Mouse (Mus musculus): ENCODE measurements around the gene Cask. TPM values are rescaled to one million over a fixed set of nuclear protein-coding genes. Genes with fewer than 3 reads are reported as not detected.

Gene Cask
- total RNA-seq, 2 experiments from 2014 or later, result 9.0 to 15.0 TPM

DNA sequence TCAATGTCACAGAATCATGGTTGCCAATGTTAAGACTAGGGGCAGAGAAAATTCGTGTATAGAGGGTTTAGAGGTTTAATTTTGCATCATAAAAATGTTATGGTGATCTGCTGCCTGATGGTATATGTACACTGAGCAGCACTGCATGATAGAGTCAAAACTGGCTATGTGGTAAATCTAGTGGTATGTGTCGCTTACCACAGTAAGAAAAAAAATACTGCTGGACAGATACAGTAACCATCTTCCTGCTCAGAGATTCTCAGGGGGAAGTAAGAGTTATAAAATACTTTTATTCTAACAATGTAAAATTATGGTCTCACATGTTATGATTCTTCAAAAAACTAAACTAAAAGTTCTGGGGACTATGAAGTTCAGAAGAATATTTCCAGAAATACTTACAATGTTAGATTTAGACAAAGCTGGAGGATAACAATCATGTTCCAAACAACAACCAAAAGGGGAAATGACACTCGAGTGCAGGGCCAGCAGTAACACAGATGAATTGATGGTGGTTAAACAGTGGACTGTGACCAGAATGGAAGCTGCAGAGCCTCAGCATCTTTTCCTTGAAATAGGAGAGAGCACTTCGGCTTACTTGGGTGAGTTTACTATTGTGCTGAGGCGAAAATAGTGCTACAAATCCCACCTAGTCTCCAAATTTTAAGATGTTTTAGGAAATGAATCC lies 219.4 kb downstream of the Cask start, which contains the start of gene Gpr34:
Gene Gpr34 (plus strand): TSS at position 491 of the 685 bp plus-strand sequence.
- DNase-seq, result no peak

DNA sequence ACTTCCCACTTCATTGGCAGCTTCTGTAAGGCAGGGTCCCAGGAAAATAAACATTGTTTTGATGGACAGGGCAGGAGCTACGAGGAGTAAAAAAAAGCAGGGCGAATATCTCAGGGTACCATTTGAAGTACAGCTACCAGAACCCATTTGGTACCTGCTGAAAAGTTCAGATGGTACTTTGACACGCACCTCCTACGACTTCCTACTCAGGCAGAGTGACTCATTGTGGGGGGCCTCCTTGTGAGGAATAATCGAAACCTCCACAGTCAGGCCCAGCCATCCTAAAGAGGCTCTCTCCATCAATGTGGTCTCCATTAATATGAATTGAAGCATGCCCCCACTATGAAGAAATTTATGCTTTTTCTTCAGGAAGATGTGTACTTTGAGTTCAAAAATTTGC lies 228.5 kb downstream of the Cask start:
- DNase-seq, result no peak

DNA sequence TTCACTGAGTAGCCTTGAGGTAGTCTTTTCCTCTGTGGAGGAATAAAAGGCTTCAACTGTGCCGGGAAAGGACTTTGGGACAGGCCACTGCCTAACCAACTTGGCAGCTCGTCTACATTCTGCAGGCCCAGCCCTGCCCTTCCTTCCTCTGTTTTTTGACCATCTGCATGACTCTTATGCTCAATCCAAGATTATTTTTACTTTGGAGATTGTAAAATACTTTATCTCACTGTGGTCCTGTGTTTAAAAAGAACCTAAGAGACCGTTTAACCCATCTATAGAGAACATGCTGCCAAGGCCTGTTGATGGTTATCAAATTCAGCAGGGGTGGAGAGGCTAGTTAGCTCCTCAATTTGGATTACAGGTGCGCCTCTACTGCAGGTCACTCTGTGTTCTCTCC lies 229.7 kb downstream of the Cask start:
- DNase-seq, result peak; percentile 33

GRCm38 (mm10) chrX:13618476-13618875 lies 232.7 kb downstream of the Cask start:
- DNase-seq, result no peak

- no peak for DNase-seq
Observed at GRCm38 (mm10) chrX:13617294-13617693, 233.9 kb downstream of the Cask start.

GRCm38 (mm10) chrX:13616726-13617125 lies 234.4 kb downstream of the Cask start:
- DNase-seq, result no peak

- DNase-seq, result no peak
Observed at GRCm38 (mm10) chrX:13612115-13612514, 239.1 kb downstream of the Cask start.

GRCm38 (mm10) chrX:13611114-13611513 lies 240.1 kb downstream of the Cask start:
- DNase-seq, result no peak

DNA sequence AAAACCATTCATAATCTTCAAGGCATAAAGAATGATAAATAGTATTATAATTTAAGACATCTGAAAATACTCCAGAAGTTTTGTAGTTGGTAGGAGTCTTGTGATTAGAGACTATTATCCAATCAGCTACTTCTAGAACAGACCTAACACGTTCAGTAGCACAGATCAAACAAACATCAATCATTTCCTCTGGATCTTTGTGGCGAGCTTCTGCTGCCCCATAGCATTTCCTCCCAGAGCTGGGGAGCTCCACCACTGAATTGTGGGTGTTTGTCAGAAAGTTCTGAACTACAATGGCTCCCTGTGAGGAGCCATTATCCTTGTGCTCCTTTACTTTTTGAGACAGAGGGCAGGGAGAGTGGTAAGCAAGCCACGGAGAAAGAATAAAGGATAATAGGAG lies 243.4 kb downstream of the Cask start:
- no peak for DNase-seq

DNA sequence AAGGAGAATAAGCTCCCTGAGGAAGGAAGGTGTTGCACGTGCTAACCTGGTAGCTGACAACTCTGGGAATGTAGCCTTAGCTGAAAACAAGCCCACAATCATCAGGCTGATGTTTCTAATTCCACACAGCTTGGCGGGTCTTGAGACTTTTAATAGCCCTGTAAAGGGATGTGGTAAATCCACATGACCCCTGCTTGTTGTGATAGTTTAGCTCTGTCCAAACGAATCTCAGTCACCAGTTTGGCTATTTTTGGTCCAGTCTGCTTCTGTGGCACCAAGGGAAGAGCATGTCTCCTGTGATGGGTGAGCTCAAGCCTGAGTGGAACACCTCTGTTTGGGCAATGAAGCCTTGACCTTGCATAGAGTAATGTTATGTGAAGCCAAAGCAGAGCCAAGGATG lies 244.4 kb downstream of the Cask start:
- DNase-seq, result no peak

GRCm38 (mm10) chrX:13599966-13600365 lies 251.2 kb downstream of the Cask start:
- no peak for DNase-seq

- DNase-seq, result no peak
Observed at GRCm38 (mm10) chrX:13599373-13599772, 251.8 kb downstream of the Cask start.

GRCm38 (mm10) chrX:13577647-13578046 lies 273.5 kb downstream of the Cask start:
- no peak for DNase-seq

- peak; percentile 26 for DNase-seq
Observed at GRCm38 (mm10) chrX:13576606-13577005, 274.6 kb downstream of the Cask start.

- DNase-seq, result peak; percentile 40
Observed at GRCm38 (mm10) chrX:13574872-13575271, 276.3 kb downstream of the Cask start.

GRCm38 (mm10) chrX:13574298-13574697 lies 276.9 kb downstream of the Cask start:
- DNase-seq, result no peak

DNA sequence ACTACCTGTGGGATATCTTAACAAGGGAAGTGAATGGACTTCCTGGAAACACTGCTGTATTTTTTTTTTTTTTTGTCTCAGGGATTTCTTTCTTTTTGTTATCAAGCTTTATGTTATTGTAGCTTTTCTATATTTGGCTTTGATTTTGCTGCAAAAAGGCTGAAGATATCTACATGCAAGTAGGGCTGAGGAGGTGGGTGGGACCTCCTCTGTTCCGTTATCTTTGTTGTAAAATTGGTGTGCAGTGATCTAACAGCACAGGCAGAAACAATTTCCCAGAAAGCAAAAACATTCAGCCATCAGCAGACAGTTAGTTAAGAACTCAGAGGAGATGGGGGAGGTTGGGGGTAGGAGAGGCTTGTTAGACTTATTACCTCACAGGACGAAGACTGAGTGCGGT lies 296.7 kb downstream of the Cask start:
- no peak for DNase-seq

DNA sequence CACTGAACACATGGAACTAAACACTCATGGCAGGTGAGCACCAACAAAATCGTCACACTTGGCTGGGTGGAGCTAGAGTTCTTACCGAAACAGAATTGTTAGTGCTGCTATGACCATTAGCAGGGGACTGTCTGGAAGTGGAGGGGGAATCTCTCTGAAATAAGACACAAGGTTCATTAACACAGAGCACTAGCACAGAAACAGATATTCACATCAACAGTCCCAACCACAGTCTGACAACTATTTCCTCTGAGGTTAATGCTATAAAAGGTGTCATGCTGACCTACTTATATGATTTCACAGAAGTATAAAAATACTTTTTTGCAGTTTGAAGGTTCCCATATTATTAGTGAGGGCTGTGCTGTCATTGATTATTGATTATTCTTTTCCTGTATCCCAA lies 298.9 kb downstream of the Cask start:
- no peak for DNase-seq

- DNase-seq, result no peak
Observed at GRCm38 (mm10) chrX:13551566-13551965, 299.6 kb downstream of the Cask start.

DNA sequence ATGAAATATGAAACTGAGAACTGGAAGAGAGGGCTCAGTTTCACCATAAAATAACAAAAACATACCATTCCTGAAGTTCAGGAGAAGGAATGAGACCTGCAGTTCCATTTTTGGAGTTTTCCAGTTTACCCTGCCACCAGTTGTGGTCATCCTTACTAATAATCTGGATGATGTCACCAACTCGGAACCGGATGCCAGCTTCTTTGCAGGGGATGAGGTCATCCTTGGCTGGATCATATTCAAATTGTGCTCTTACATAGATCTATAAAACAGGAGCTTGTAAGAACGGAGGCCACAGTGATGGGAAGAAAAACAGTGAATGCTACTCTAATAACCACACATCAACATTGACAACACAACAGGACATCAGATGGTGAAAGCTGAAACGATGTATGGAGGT lies 302.1 kb downstream of the Cask start:
- DNase-seq, result no peak

DNA sequence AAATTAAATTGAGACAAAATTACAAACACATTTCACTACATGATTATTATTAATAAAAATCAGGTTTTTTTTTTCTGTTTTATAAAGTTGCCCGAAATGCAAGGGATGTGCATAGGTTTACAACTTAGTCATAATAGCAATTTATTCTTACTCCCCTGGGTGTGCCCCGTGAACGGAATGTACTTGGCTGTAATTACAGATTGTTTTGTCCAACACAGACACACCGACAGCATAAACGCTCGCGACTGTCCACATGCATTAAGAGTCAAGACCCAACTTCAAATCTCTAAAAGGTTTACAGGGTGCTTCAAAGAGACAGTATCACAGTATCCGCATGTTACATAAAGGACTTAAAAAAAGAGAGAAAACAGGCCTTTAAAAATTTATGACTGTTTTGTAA lies 329.9 kb downstream of the Cask start:
- DNase-seq, result peak; percentile 26

GRCm38 (mm10) chrX:13520566-13520965 lies 330.6 kb downstream of the Cask start:
- DNase-seq, result no peak

DNA sequence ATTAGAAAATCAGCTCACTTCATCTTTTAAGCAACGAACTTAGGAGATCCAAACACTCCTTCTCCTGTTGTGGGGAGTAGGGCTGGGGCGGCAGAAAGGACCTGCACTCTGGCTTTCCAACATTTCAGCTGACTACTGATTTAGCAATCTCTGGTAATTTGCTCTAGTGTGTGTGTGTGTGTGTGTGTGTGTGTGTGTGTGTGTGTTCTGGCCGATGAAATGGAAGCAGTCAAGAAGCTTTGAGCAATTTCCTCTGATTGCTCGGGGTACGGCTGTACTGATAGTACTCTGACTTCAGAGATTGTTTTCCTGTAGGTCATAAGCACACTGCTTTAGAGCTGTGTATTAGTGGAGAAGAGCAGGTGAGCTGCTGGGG lies 331.8 kb downstream of the Cask start:
- DNase-seq, result peak; percentile 7

- DNase-seq, result no peak
Observed at GRCm38 (mm10) chrX:13518781-13519407, 332.3 kb downstream of the Cask start.
